Mouse (Mus musculus) ES-Bruce4 (cell line): ENCODE measurements around the gene Eya2. TPM values are rescaled to one million over a fixed set of nuclear protein-coding genes. Genes with fewer than 3 reads are reported as not detected.

Source experiments
- H3K27ac ChIP-seq: 2 replicates; pipeline ENCODE4 v1.5.1; 2012; ENCODE audit warnings: low read length, inconsistent platforms; ENCODE audit not compliant: insufficient read depth
- H3K27me3 ChIP-seq: 2 replicates; pipeline ENCODE4 v1.6.1; 2012; ENCODE audit warnings: mild to moderate bottlenecking, low read length, inconsistent platforms; ENCODE audit not compliant: control insufficient read depth, poor library complexity, insufficient read depth, severe bottlenecking
- H3K36me3 ChIP-seq: 2 replicates; pipeline ENCODE4 v1.6.1; 2012; ENCODE audit warnings: inconsistent platforms, mild to moderate bottlenecking, low read length, moderate library complexity; ENCODE audit not compliant: control insufficient read depth, poor library complexity, insufficient read depth, severe bottlenecking
- H3K4me1 ChIP-seq: one replicate; pipeline ENCODE4 v1.8.1; 2011; ENCODE audit warnings: low read length; ENCODE audit not compliant: control insufficient read depth, insufficient read depth
- H3K4me3 ChIP-seq: 2 replicates; pipeline ENCODE4 v1.5.1; 2011; ENCODE audit warnings: low read depth, mild to moderate bottlenecking, low read length
- H3K9ac ChIP-seq: 2 replicates; pipeline ENCODE4 v1.6.1; 2012; ENCODE audit warnings: low read depth, mild to moderate bottlenecking, inconsistent platforms; ENCODE audit not compliant: poor library complexity, severe bottlenecking
- H3K9me3 ChIP-seq: replicated peaks from 2 replicates; pipeline ENCODE4 v1.6.1; 2012; ENCODE audit warnings: mild to moderate bottlenecking, low read length, inconsistent platforms; ENCODE audit not compliant: control insufficient read depth, poor library complexity, insufficient read depth, severe bottlenecking
- CTCF ChIP-seq: IDR thresholded peaks from one replicate; pipeline ENCODE4 v1.8.1; 2011; ENCODE audit warnings: low read depth, low read length
- EP300 ChIP-seq: IDR thresholded peaks from 2 replicates; pipeline ENCODE4 v1.6.1; 2011; ENCODE audit warnings: low read depth, low read length; ENCODE audit not compliant: insufficient read depth
- POLR2A ChIP-seq: IDR thresholded peaks from one replicate; pipeline ENCODE4 v1.8.1; 2011; ENCODE audit warnings: low read length; ENCODE audit not compliant: insufficient read depth
- polyA plus RNA-seq: library from polyadenylated mRNA; stranded (reverse); fragments of >200 nt; gene quantifications from 2 replicates; pipeline ENCODE4 v1.2.4, GENCODE M21; 2011; ENCODE audit warnings: low read depth; ENCODE audit not compliant: missing spikeins, insufficient read depth, insufficient read length

Gene Eya2
- polyA plus RNA-seq, 1 experiment: 3.2 TPM

DNA sequence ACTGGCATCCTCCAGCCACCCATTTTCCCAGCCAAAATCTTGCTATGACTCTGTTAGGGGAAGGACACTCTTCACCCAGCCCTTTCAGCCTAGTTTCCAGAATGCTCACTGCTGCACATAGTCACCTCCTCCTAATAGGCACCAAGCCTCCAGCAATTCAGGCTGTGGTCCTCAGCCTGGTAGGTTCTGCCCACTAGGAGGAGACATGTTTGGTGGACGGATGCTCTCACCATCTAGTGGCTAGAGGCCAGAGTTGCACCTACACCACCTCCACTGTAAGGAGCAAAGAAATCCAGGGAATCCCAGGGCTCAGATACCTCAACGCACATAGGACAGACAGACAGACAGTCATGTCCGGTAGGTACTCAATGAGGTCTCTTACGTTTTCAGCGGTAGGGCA, 216.7 kb downstream of the Eya2 start:
- no peaks in the 10 kb centered on the region for H3K27me3 ChIP-seq
- H3K27ac ChIP-seq: peak overlapping the region; percentile 97
- peak overlapping the region; percentile 81 for H3K9ac ChIP-seq
- peak overlapping the region; percentile 79 for H3K4me3 ChIP-seq
- TF ChIP-seq POLR2A (no peak), CTCF (peak; percentile 93), EP300 (peak; percentile 70; the same call in 1 of the 2 replicates)
- H3K9me3 ChIP-seq: no peaks in the 10 kb centered on the region
- H3K4me1 ChIP-seq: peaks cover 6% of the 10 kb centered on the region
- H3K36me3 ChIP-seq: peaks cover 38% of the 10 kb centered on the region

DNA sequence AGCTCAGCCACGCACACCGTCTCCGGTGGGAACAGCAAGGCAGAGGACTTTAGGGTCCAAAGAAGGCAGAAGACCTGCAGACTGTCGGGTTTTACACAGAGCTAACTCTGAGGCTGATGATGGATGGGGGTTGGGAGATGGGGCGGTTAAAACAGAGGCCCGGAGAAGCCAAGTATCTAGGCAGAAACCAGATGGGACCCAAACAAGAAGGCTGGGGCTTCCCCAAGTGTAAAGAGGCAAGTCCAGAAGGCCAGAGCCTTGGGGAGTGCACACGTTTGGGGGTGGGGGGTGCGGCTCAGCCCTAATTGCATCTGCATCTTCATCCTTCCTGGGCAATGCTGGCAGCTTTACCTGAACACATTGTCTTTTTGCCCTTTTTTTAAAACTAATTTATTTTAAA, 218.1 kb downstream of the Eya2 start:
- Histone ChIP-seq H3K9me3 (no peaks in the 10 kb centered on the region), H3K4me1 (peaks cover 6% of the 10 kb centered on the region), H3K9ac (peak overlapping the region; percentile 41), H3K27me3 (no peaks in the 10 kb centered on the region), H3K4me3 (peak overlapping the region; percentile 79), H3K36me3 (peaks cover 48% of the 10 kb centered on the region), H3K27ac (no peak overlapping the region)
- no peak for TF ChIP-seq CTCF
- no peak for TF ChIP-seq EP300
- TF ChIP-seq POLR2A: no peak

DNA sequence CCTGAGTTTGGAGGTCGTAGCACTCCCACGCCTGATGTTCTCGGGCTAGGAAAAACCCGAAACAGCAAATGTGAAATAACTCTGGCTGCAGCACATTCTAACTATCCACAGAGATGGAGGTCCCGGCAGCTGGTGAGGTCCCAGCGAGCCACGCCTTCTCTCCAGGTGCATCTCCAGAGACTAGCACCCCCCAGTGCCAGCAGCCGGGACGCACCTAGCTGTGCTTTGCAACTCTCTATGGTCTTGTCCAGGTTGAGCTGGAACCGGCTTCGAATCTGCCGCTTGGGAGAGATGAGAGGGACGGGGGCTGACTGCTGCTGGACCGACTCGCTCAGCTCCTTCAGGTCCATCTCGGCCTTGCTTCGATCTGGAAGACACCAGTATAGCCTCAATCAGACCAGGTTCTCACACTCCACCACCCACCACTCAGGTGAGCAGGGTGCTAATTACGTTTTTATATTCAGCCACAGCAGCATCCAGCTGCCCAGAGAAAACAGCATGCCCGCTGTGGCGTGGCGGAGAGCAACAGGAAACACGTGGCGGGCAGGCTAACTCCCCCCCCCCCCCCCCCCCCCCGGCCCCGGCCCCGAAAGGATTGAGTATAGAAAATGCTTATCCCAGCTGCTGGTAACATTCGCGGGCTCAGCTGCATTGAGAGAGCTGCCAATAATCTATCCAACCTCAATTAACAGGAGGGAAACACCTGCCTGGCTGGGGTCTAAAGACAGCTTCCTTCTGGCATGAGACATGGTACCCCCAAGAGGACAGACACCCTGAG, 220.5 kb downstream of the Eya2 start:
- Histone ChIP-seq H3K9me3 (no peaks in the 10 kb centered on the region), H3K4me3 (no peak overlapping the region), H3K36me3 (peaks cover 60% of the 10 kb centered on the region), H3K4me1 (peaks cover 6% of the 10 kb centered on the region), H3K9ac (no peak overlapping the region), H3K27ac (no peak overlapping the region), H3K27me3 (no peaks in the 10 kb centered on the region)
- no peak for TF ChIP-seq POLR2A
- TF ChIP-seq EP300: no peak
- TF ChIP-seq CTCF: peak; percentile 52

DNA sequence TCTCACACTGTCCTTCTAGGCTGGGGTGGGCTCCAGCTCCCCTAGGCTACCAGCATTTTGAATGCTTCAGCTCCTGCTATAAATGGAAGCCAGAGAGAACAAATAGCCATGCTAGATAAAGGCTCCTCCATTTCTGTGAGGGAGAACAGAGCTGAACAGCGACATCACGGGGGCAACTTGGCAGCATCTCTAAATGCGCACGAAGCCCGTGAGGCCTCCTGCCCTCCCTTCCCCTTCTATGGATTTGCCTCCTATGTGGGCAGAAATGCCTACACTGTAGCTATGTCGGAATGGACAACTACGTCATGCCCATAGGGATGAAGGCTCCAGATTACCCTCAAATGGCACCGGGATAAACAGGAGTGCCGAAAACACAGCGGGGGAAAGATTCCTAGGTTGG, 222.6 kb downstream of the Eya2 start:
- H3K9ac ChIP-seq: no peak overlapping the region
- H3K27ac ChIP-seq: no peak overlapping the region
- TF ChIP-seq EP300 (no peak), POLR2A (no peak), CTCF (no peak)
- H3K4me1 ChIP-seq: peaks cover 9% of the 10 kb centered on the region
- H3K4me3 ChIP-seq: no peak overlapping the region
- no peaks in the 10 kb centered on the region for H3K9me3 ChIP-seq
- peaks cover 57% of the 10 kb centered on the region for H3K36me3 ChIP-seq
- no peaks in the 10 kb centered on the region for H3K27me3 ChIP-seq

DNA sequence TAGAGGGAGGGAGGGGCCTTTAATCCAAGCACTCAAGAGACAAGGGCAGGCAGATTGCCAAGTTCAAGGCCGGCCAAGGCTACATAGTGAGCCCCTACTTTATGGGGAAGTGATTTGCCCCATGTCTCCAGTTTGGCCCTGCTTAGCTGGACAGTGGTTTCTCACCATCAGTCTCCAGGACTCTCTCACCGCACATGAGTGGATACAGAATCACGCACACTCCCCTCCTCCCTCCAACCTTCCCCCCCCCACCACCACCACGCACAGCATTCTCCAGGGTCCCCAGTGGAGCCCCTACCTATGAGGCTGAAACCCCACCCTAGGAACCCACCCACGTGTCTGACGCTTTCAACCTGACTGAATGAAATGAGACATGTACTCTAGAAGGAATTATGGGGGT, 223.7 kb downstream of the Eya2 start:
- no peak overlapping the region for H3K9ac ChIP-seq
- no peaks in the 10 kb centered on the region for H3K27me3 ChIP-seq
- no peak for TF ChIP-seq EP300
- no peak for TF ChIP-seq POLR2A
- no peak for TF ChIP-seq CTCF
- H3K27ac ChIP-seq: no peak overlapping the region
- no peak overlapping the region for H3K4me3 ChIP-seq
- no peaks in the 10 kb centered on the region for H3K9me3 ChIP-seq
- H3K36me3 ChIP-seq: peaks cover 51% of the 10 kb centered on the region
- peaks cover 9% of the 10 kb centered on the region for H3K4me1 ChIP-seq
